Mouse (Mus musculus): ENCODE data around the gene Ifna11.
"Not testable (repeated sequence)": the region's sequence is repeated elsewhere in the genome, so short reads cannot be mapped to it uniquely, and the experiment has no call there.

Ifna11 gene

GRCm38 (mm10) chr4:88819659-88820058 lies at the start of gene Ifna11:
Gene Ifna11, plus strand, starts transcription at chr4:88819959.
- DNase-seq (ENCODE audit: low read depth): no peak

- not testable (repeated sequence) for DNase-seq (ENCODE audit: low read depth)
Measured at GRCm38 (mm10) chr4:88773534-88773933, 46.2 kb upstream of the Ifna11 start, which contains the start of gene Gm13290. Gene Gm13290, plus strand, starts transcription at chr4:88773834.

GRCm38 (mm10) chr4:88776622-88777021 lies 43.1 kb upstream of the Ifna11 start, which contains the start of gene Gm13289:
Gene Gm13289, plus strand, starts transcription at chr4:88776922.
- not testable (repeated sequence) for DNase-seq (ENCODE audit: low read depth)

- DNase-seq (ENCODE audit: low read depth): not testable (repeated sequence)
Measured at GRCm38 (mm10) chr4:88779550-88779949, 40.2 kb upstream of the Ifna11 start, which contains the start of gene Gm13272. Gene Gm13272, plus strand, starts transcription at chr4:88779850.

GRCm38 (mm10) chr4:88780320-88780719 lies 39.4 kb upstream of the Ifna11 start:
- not testable (repeated sequence) for DNase-seq (ENCODE audit: low read depth)

DNA sequence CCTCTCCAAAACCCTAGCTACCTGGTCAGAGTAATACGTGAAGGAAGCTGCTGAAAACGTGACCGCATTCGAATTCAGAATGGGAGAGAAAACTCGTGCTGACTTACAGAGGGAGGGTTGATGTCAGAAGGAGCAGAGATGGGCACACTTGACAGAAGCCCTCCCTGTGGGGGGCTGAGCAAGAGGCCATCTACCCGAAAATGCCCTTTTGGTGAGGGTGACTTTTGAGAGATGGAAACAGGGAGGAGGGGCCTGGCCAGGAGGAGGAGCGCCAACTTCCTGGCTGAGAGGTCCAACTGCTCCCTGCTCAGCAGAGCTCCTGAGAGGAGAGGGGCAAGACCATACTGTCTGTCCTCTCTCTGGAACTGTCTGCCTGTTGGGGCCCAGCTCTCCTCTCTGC lies 37.9 kb upstream of the Ifna11 start, which contains the start of gene Ifnz:
TSS of gene Ifnz (plus strand) at position 301 of the 400 bp plus-strand sequence.
- not testable (repeated sequence) for DNase-seq (ENCODE audit: low read depth)

GRCm38 (mm10) chr4:88782335-88782734 lies 37.4 kb upstream of the Ifna11 start:
- not testable (repeated sequence) for DNase-seq (ENCODE audit: low read depth)

DNA sequence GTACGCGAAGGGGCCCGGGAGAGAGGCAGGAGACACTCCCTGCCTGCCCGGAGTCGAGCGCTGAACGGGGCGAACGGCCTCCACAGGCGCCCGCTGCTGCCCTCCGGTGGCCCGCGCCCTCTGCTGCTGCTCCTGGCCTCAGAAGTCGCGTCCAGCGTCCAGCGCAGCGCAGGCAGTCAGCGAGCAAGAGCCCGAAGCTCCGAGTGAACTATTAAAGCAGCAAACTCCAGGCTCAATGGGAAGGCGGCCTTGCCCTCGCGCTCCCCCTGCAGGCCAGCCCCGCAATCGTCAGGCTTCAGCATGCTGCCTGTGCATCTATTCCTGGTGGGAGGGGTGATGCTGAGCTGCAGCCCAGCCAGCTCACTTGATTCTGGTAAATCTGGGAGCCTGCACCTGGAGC lies 34.4 kb upstream of the Ifna11 start, which contains the start of gene Gm13276:
TSS of gene Gm13276 (plus strand) at position 301 of the 400 bp plus-strand sequence.
- DNase-seq (ENCODE audit: low read depth): not testable (repeated sequence)

GRCm38 (mm10) chr4:88788402-88788801 lies 31.4 kb upstream of the Ifna11 start, which contains the start of gene Gm13277:
Gene Gm13277, plus strand, starts transcription at chr4:88788632.
- DNase-seq (ENCODE audit: low read depth): not testable (repeated sequence)

DNA sequence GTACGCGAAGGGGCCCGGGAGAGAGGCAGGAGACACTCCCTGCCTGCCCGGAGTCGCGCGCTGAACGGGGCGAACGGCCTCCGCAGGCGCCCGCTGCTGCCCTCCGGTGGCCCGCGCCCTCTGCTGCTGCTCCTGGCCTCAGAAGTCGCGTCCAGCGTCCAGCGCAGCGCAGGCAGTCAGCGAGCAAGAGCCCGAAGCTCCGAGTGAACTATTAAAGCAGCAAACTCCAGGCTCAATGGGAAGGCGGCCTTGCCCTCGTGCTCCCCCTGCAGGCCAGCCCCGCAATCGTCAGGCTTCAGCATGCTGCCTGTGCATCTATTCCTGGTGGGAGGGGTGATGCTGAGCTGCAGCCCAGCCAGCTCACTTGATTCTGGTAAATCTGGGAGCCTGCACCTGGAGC lies 28.5 kb upstream of the Ifna11 start, which contains the start of gene Gm13278:
TSS of gene Gm13278 (plus strand) at position 301 of the 400 bp plus-strand sequence.
- DNase-seq (ENCODE audit: low read depth): not testable (repeated sequence)

DNA sequence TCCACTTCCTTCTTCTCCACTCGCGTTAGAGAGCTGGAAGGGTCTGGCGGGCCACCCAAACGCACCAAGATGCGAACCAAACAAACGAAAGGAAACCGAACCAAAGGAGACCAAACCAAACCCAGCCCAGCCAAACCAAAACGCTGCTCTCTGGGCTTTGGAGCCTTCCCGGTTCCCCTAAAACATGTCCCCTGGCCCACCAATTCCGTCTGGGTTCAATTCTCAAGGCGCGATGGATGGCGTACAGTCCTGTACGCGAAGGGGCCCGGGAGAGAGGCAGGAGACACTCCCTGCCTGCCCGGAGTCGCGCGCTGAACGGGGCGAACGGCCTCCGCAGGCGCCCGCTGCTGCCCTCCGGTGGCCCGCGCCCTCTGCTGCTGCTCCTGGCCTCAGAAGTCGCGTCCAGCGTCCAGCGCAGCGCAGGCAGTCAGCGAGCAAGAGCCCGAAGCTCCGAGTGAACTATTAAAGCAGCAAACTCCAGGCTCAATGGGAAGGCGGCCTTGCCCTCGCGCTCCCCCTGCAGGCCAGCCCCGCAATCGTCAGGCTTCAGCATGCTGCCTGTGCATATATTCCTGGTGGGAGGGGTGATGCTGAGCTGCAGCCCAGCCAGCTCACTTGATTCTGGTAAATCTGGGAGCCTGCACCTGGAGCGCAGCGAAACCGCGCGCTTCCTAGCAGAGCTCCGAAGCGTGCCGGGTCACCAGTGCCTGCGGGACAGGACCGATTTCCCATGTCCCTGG lies 25.7 kb upstream of the Ifna11 start, which contains the start of gene Gm13275:
TSS of gene Gm13275 (plus strand) at position 552 of the 740 bp plus-strand sequence.
- not testable (repeated sequence) for DNase-seq (ENCODE audit: low read depth)

- DNase-seq (ENCODE audit: low read depth): not testable (repeated sequence)
Measured at GRCm38 (mm10) chr4:88797097-88797496, 22.7 kb upstream of the Ifna11 start, which contains the start of gene Gm13279. Gene Gm13279, plus strand, starts transcription at chr4:88797397.

DNA sequence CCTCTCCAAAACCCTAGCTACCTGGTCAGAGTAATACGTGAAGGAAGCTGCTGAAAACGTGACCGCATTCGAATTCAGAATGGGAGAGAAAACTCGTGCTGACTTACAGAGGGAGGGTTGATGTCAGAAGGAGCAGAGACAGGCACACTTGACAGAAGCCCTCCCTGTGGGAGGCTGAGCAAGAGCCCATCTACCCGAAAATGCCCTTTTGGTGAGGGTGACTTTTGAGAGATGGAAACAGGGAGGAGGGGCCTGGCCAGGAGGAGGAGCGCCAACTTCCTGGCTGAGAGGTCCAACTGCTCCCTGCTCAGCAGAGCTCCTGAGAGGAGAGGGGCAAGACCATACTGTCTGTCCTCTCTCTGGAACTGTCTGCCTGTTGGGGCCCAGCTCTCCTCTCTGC lies 20.4 kb upstream of the Ifna11 start, which contains the start of gene Gm13285:
TSS of gene Gm13285 (plus strand) at position 301 of the 400 bp plus-strand sequence.
- DNase-seq (ENCODE audit: low read depth): not testable (repeated sequence)

DNA sequence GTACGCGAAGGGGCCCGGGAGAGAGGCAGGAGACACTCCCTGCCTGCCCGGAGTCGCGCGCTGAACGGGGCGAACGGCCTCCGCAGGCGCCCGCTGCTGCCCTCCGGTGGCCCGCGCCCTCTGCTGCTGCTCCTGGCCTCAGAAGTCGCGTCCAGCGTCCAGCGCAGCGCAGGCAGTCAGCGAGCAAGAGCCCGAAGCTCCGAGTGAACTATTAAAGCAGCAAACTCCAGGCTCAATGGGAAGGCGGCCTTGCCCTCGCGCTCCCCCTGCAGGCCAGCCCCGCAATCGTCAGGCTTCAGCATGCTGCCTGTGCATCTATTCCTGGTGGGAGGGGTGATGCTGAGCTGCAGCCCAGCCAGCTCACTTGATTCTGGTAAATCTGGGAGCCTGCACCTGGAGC lies 16.8 kb upstream of the Ifna11 start, which contains the start of gene Gm13287:
TSS of gene Gm13287 (plus strand) at position 301 of the 400 bp plus-strand sequence.
- DNase-seq (ENCODE audit: low read depth): not testable (repeated sequence)

DNA sequence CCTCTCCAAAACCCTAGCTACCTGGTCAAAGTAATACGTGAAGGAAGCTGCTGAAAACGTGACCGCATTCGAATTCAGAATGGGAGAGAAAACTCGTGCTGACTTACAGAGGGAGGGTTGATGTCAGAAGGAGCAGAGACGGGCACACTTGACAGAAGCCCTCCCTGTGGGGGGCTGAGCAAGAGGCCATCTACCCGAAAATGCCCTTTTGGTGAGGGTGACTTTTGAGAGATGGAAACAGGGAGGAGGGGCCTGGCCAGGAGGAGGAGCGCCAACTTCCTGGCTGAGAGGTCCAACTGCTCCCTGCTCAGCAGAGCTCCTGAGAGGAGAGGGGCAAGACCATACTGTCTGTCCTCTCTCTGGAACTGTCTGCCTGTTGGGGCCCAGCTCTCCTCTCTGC lies 14.5 kb upstream of the Ifna11 start, which contains the start of gene Gm13288:
TSS of gene Gm13288 (plus strand) at position 301 of the 400 bp plus-strand sequence.
- not testable (repeated sequence) for DNase-seq (ENCODE audit: low read depth)

DNA sequence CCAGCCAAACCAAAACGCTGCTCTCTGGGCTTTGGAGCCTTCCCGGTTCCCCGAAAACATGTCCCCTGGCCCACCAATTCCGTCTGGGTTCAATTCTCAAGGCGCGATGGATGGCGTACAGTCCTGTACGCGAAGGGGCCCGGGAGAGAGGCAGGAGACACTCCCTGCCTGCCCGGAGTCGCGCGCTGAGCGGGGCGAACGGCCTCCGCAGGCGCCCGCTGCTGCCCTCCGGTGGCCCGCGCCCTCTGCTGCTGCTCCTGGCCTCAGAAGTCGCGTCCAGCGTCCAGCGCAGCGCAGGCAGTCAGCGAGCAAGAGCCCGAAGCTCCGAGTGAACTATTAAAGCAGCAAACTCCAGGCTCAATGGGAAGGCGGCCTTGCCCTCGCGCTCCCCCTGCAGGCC lies 14.0 kb upstream of the Ifna11 start:
- not testable (repeated sequence) for DNase-seq (ENCODE audit: low read depth)

DNA sequence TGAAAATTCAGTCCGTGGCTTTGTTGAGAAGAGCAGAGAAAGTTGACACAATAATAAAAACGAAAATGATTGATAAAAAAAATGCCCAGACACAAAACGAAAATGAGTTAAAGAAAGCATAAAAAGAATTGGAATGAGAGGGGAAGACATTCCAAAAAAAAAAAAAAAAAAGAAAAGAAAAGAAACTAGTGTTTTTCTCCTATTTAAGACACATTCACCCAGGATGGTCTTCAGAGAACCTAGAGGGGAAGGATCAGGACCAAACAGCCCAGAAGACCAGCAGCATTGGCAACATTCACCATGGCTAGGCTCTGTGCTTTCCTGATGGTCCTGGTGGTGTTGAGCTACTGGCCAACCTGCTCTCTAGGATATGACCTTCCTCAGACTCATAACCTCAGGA lies 3.8 kb upstream of the Ifna11 start, which contains the start of gene Ifna7:
TSS of gene Ifna7 (plus strand) at position 301 of the 400 bp plus-strand sequence.
- DNase-seq (ENCODE audit: low read depth): no peak

GRCm38 (mm10) chr4:88822995-88823394 lies 3.2 kb downstream of the Ifna11 start:
- DNase-seq (ENCODE audit: low read depth): no peak

DNA sequence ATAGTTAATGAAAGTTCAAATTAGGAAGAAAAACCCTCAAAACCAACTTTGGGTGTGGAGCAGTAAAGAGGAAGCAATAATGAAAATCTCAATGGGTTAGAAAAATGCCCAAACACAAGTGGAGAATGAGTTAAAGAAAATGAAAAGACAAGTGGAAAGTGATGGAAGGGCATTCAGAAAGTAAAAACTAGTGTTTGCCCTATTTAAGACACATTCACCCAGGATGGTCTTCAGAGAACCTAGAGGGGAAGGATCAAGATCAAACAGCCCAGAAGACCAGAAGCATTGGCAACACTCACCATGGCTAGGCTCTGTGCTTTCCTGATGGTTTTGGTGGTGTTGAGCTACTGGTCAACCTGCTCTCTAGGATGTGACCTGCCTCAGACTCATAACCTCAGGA lies 7.4 kb downstream of the Ifna11 start, which contains the start of gene Ifna6:
TSS of gene Ifna6 (plus strand) at position 301 of the 400 bp plus-strand sequence.
- not testable (repeated sequence) for DNase-seq (ENCODE audit: low read depth)

- no peak for DNase-seq (ENCODE audit: low read depth)
Measured at GRCm38 (mm10) chr4:88830523-88830922, 10.8 kb downstream of the Ifna11 start.

GRCm38 (mm10) chr4:88835225-88835624 lies 15.5 kb downstream of the Ifna11 start, which contains the start of gene Ifna5:
Gene Ifna5, plus strand, starts transcription at chr4:88835525.
- not testable (repeated sequence) for DNase-seq (ENCODE audit: low read depth)

GRCm38 (mm10) chr4:88838828-88839227 lies 19.1 kb downstream of the Ifna11 start:
- DNase-seq (ENCODE audit: low read depth): no peak

Measured in c-Kit-positive CD71-positive TER-119-negative erythroid progenitor cells, embryonic 14.5 days (primary cell).